Mouse (Mus musculus) thymus, adult 18-20 months (tissue): Measurements from ENCODE around the gene Mast1.

Experiments used
- DNase-seq, 2 experiments: peaks; one replicate each; pipeline ENCODE4 v3.0.0; 2022; ENCODE audit warnings: mixed read lengths in 2 of 2

Gene Mast1

GRCm38 (mm10) chr8:84936962-84937546, at the start of gene Mast1:
Mast1 (minus strand) TSS chr8:84937359.
- no peak for DNase-seq

GRCm38 (mm10) chr8:84986379-84986945, 49.3 kb upstream of the Mast1 start:
- no peak for DNase-seq

GRCm38 (mm10) chr8:84985684-84986378, 48.7 kb upstream of the Mast1 start:
- peak; percentile 85 to 90 for DNase-seq

- DNase-seq = no peak
These were observed 48.0 kb upstream of the Mast1 start for GRCm38 (mm10) chr8:84985049-84985683.

- no peak for DNase-seq
These were observed 47.3 kb upstream of the Mast1 start for GRCm38 (mm10) chr8:84984294-84985048.

GRCm38 (mm10) chr8:84982499-84983011, 45.4 kb upstream of the Mast1 start:
- no peak for DNase-seq

GRCm38 (mm10) chr8:84981644-84982498, 44.7 kb upstream of the Mast1 start:
- DNase-seq = no peak

- DNase-seq = peak in 1 of 2 experiments; percentile 43
These were observed 43.6 kb upstream of the Mast1 start for GRCm38 (mm10) chr8:84980622-84981358.

GRCm38 (mm10) chr8:84979599-84980421, 42.7 kb upstream of the Mast1 start:
- DNase-seq = peak; percentile 71 to 84

GRCm38 (mm10) chr8:84978248-84978940, 41.2 kb upstream of the Mast1 start, which contains the start of gene Junb:
Junb (minus strand) TSS chr8:84978718.
- DNase-seq = peak; percentile 94 to 96

GRCm38 (mm10) chr8:84977435-84978247, 40.5 kb upstream of the Mast1 start:
- peak; percentile 70 to 79 for DNase-seq

- no peak for DNase-seq
These were observed 39.7 kb upstream of the Mast1 start for GRCm38 (mm10) chr8:84976763-84977434.

GRCm38 (mm10) chr8:84976031-84976762, 39.0 kb upstream of the Mast1 start:
- DNase-seq = peak; percentile 87 to 90

- DNase-seq = peak in 1 of 2 experiments; percentile 74
These were observed 38.3 kb upstream of the Mast1 start for GRCm38 (mm10) chr8:84975434-84975833.

GRCm38 (mm10) chr8:84974543-84975142, 37.5 kb upstream of the Mast1 start:
- no peak for DNase-seq

- peak in 1 of 2 experiments; percentile 30 for DNase-seq
These were observed 36.8 kb upstream of the Mast1 start for GRCm38 (mm10) chr8:84973803-84974542.
